Mouse (Mus musculus) hematopoietic stem cell, adult 5-6 weeks (primary cell): ENCODE measurements at regions not wholly inside any gene's neighbourhood (a gene's known extent, or its start where the extent isn't known, plus 50 kb on each side); places are given as distances from the start of the nearest gene placed in this dataset.

ENCODE experiments used
- ATAC-seq, 2 experiments: fragments of 125-278 bp in 1 of 2; replicated peaks in 1 of 2; 2 replicates each; pipeline ENCODE4 v1.8.0; 2016 to 2017; ENCODE audit warnings: inconsistent platforms in 2 of 2, mild to moderate bottlenecking in 2 of 2, moderate number of reproducible peaks in 2 of 2, low read depth in 1 of 2, moderate TSS enrichment in 1 of 2; ENCODE audit not compliant: low FRiP score in 2 of 2, poor library complexity in 2 of 2, severe bottlenecking in 2 of 2, insufficient read depth in 1 of 2, low TSS enrichment in 1 of 2

DNA sequence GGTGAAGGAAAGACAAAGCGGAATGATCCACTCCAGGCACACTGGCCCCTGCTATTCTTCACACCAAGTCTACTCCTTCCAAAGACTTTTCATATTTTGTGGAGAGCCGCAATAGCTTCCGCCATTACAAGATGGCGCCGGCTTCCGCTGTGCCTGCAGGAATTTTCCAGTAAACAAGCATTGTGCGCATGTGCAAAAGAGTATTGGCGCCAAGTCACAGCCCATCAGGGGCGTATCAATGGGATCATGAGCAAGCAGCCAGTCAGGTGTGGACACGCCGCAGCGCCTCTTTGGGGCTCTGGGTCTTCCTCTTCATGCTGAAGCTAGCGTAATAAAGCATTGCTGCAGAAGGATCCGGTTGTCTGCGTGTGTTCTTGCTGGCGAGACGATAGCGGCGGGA, 348.0 kb downstream of the Rwdd3 start:
- no peak for ATAC-seq

DNA sequence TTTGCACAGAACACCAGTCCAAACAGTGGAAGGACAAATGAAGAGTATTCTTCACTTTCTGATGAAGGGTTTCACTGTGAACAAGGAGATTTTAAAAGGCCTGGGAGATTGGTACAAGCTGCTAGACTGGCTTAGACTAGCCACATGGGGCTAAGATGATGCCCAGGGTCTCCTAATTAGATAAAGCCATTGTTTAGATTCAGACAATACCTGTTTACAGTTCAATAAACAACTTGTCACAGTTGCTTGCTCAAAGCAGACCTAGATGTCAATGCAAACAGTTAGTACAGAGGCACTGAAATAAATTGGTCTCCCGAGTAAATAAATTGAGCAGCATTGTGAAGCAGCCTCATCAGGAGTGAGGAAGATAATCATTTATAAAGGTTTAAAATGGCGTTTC, 359.6 kb downstream of the Rwdd3 start:
- no peak for ATAC-seq

DNA sequence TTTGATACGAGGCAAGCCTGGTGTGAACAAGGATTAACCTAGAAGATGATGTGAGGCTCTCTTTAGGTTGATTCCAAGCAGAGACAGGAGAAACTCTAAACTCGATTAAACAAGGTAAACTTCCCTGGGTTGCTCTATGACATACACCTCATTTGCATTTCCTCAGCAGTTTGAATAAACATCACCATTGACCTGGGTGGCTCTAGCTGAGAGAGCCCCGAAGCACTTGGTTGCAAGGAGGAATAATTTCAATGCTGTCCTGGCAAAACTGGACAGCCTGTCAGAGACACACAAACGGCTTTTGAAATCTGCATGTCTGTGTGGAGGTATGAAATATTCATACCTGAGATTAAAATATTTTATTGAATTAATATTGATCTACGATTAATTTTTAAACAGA, 361.0 kb downstream of the Rwdd3 start:
- ATAC-seq = no peak

DNA sequence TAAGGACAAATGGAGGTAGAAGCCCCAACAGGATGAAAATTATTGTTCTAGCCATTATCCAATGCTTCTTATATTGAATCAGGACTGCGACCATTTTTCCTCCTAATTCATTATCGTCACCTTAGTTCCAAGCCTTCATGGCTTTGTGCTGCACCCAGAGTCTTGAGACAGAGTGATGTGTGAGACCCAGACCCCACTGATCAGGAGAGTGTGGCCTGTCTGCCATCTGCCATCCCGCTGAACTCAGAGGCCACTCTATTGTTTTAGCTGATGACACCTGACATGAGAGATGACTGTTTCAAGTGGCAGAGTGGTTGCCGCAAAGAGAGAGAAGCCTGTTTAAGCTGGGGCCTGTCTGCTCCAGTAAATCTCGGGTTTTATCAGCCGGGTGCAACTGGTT, 361.4 kb downstream of the Rwdd3 start:
- ATAC-seq = no peak

DNA sequence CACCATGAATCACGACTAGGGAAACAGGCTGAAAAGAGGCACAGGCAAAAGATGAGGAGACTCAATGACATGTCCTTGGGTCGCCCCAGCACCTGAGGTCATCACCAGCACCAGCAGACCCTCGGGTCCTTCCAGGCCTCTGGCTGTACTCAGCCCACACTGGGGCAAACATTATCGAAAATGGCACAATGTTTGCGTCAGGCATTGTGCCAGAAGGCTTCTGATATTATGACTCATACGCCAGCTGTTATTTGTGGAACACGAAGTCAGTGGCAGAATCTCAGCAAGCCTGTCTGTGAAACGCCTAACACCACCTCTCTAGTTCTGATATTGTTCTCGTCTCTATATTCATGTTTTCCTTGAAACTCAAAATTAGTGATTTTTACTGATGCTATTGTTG, 384.8 kb downstream of the Rwdd3 start:
- ATAC-seq = no peak

DNA sequence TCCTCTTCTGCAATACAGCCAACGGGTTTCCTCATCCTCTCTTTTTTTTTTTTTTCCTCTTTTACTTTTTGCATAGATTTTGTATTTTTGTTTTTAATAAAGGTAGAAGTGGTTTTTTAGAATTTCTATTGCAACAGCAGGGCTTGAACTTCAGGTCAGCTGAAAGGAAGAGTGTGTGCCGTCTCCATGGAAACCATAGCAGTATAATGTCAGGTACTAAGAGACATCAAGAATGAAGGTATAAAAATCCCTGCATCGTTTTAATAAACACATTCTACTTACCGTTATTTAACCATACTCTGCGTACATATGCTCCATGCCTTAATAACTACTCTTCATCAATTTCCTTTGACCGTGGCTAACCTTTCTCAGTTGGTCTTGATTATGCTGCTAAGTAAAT, 390.0 kb downstream of the Rwdd3 start:
- ATAC-seq = no peak

DNA sequence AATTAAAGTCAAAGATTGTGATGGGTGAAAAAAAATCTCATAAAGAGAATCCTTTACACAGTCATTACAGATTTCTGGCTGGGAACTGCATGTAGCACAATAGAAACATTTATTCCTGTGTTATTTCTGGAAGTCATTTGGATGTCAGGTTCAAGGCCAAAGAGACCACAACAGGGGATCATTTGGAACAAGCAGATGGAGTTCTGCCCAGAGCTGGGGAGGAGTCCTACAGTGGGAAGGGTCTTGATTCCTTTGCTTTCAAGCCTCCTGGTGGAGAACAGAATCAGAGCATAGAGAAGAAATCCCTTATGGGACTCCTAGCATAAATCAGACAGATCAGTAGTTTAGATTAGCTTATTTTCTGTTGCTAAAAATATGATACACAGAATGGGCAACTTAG, 392.4 kb downstream of the Rwdd3 start:
- ATAC-seq = no peak

DNA sequence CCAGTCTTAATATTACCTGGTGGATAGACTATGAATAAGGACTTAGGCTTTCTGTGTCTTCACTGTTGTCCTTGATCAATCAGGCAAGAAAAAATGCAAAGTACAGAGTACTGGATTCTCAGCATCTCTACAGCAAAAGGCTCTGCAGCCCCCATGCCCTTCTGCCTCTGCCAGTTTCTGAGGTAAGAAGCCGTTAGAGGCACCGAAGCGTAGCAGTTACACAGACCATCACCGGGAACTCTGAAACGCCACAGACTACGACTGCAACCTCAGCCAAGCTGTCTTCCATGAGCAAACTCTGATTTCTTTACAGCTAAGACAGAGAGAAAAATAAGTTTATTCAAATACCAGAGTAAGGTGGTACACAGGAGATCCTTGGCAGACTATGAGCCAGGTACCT, 396.5 kb downstream of the Rwdd3 start:
- ATAC-seq = no peak

DNA sequence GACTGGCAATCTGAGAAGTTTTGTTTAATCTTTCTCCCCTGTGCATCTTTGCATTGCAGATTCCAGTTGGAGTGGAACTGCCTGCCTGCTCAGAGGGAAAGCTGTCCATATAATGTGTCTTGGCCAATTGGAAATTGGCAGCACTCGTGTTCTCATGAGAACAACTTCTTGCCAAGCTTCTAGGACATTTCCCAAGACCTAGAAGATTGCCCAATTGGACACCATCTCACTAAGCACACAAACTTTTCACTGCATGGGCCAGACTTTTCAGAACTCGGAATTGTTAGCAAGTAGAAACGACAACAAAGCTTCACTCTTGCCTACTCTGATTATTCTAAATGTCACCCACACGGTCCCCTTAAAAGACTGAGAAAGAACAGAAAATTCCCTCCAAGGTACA, 409.8 kb downstream of the Rwdd3 start:
- ATAC-seq = no peak

DNA sequence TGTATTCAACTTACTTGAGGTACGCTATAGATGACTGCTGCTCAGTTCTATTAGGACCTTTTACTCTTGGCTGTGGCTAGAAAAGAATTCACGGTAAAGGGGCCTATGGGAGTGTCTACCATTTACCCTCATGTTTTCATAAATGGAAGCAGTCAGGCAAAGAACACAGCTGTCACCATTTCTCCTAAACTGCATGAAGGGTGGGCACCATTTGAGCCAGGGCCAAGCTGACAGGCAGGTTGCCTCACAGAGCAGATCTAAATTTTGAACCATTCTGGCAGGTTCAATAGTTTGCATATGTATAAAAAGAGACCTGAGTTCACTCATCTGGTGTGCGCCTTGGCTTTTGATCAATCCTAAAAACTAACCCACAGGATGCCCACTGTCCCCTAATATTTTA, 410.3 kb downstream of the Rwdd3 start:
- ATAC-seq = no peak

DNA sequence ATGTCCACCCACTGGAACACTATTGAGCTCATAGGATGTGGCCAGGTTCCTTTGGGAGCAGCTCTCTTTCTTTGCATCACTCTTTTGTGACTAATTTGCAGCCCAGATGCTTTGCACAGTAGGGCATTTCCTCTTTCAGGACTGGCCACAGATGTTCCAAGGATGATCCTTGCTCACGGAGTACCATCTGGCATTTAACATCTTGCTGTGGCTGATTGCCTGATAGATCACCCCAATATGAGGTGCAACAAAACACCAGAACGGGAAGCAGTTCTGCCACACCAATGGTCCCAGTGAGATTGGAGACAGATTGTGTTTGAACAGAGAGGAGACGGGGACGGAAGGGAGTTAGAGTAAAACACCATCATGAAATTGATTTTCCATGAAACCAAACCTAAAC, 423.0 kb downstream of the Rwdd3 start:
- no peak for ATAC-seq

DNA sequence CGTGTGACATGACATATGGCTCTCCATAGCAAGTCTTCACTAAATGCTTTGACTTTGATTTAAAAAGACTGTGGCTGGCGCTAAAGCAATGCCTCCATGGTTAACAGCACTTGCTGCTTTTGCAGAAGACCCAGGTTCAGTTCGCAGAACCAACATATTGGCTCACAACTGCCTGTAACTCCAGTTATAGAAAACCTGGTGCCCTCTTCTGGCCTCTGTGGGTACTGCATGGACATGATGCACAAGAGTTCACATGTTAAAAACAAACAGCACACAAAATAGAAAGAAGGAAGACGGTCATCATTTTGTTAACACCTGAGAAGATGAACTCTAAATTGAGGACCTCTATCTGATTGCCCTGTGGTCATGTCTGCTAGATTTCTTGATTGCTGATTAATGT, 423.8 kb downstream of the Rwdd3 start:
- ATAC-seq = no peak

DNA sequence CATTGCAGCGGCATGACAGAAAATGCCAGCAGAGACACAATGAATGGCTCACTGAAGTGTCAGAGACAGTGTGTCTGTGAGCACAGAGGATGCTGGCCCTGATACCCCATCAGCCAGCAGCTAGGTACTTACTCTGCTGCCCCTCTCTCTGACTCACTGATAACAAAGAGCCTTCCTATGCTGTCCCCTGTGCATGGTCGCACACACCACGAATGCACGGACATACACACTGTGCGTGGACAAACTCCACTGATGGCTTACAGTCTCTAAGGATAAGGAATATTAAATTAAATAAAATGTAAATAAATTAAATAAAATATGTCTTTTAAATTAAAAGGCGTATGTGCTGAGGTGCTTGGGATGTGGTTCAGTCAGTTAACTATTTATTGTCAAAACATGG, 438.2 kb downstream of the Rwdd3 start:
- no peak for ATAC-seq

DNA sequence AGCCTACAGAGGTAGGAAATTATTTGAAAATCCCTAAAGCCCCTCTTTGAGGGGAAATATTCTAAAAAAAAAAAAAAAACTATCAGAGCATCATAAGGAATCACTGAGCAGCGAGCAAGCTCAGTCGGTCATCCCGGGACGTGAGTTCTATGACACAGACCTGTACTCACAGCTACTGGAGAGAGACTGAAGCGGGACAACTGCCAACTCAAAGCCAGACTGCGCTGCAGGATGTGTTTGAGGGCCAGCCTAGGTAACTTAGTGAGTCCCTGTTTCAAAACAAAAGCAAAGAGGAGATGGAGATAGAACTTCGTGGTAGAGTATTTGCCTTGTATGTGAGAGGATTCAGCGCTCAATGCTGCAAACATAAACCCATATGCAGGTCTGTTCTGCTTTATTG, 439.1 kb downstream of the Rwdd3 start:
- ATAC-seq = no peak

DNA sequence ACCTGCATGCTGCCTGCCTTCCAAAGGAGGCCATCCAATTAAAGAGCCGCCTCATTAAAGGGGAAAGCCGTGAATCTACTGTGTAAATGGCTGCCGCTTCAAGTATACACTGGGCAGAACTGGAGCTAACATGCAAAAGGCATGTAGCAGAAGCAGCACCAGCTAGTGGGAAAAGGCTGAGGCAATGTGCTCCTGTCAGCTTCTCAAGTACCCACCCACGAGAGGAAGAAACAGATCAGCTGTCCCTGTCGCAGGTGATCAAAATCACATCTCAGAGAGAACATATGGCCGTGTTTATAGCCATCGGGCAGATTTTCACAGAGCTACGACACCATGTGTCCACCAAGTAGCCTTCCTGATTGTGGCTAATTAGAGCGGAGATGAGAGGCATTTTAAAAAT, 440.2 kb downstream of the Rwdd3 start:
- no peak for ATAC-seq

DNA sequence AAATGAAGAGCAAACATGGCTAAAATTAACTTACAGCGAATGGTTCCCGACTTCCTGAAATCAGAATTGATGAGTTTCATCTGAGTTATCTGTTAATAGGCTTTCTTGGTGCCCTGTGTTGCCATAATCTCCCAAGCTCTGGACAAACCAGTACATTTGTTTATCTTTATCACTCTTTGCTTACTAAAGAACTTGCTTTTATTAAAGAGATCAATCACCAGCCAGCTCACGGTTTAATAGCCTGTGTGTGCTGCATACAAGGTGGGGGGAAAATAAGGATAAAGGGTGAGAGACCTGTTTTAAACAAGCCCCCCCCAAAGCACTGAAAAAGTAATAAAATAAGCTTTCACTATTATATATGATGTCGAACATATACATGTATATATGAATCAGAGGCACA, 441.3 kb downstream of the Rwdd3 start:
- no peak for ATAC-seq

DNA sequence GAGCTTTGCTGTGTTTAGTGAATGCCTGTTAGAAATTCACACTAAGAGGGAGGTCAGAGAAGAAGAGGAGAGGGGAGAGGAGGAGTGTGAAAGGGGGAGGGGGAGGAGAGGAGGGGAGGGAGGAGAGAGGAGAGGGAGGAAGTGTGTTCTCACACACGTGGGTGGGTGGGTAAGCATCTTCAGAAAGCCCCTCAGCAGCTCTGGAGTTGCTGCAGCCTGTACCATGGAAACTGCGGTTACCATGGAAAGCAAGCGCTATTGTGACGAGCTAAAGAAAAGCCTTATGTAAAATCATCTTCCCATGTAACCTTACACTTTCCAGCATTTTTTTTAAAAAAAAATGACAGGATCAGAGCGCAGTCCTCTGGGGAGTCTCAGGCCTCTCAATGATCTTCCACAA, 441.8 kb downstream of the Rwdd3 start:
- ATAC-seq = no peak

DNA sequence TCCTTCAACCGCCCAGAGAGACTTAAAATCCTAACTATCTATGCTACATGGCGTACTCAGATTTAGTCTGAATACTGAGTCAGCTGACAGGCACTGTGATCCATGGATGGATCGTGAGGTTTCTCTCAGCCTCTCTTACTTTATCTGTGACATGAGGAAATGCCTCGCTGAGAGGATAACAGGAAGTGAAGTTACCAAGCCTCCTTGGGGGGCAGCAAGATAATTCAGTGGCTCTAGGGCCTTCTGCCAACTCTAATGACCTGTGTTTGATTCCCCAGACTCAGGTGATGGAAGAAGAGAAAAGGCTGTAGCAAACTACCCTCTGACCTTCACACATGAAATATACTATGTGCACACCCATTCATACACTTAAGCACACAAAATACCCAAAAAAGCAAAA, 486.3 kb downstream of the Rwdd3 start:
- ATAC-seq = no peak

DNA sequence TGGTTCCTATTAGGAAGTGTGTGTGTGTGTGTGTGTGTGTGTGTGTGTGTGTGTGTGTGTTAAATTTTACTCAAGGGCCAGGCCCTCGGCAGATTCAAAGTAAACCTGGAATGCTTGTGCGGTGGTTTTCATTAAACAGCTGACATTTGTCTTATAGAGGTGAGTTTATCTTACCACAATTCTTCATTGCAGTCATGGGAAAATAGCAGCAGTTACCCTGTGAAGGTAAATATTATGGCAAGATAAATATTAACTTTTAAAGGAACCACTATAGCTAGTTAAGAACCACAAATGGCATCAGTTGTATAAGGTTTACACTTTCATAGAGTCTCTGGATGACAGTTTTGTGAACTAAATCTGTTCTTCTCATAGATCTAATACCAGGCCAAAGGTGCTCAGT, 495.6 kb downstream of the Rwdd3 start:
- no peak for ATAC-seq

DNA sequence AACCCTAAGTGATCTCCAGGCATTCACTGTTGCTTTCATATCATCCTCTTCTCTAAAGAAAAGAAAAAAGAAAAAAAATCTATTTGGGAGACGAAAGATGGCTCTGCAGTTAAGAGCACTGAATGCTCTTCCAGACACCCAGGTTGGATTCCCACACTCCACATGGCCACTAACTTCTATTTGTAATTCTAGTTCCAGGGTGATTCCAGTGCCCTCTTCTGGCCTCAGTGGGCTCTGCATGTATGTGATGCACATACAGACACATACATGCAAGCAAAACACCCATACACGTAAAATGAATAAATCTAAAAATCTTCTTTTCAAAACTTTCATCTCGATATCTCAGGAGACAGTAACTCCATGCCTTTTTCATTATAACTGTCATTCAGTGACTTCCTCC, 502.8 kb downstream of the Rwdd3 start:
- ATAC-seq = no peak
